Comparison of ENCODE assay signal across 26 mouse cellular contexts in genomic region chr6:141428587-141428986, GRCm38 (mm10).
"Had no signal": no experiment of that assay in that cellular context is flagged by ENCODE, and none has a peak within 500 bp of the region (broad histone marks: within the 10 kb centered on the region; RNA-seq: fewer than 3 reads in every experiment).

No protein-coding gene starts in this region.

- H3K9ac ChIP-seq: heart, embryonic 12.5 days; hindbrain, embryonic 12.5 days; hindbrain, embryonic 14.5 days; intestine, embryonic 15.5 days; limb, embryonic 13.5 days; limb, embryonic 15.5 days; liver, embryonic 12.5 days; liver, embryonic 14.5 days had no signal

- H3K36me3 ChIP-seq: hindbrain, embryonic 10.5 days; hindbrain, embryonic 12.5 days; intestine, embryonic 15.5 days; limb, embryonic 13.5 days; limb, embryonic 15.5 days; liver, embryonic 12.5 days had no signal

- H3K4me1 ChIP-seq: heart, embryonic 10.5 days; hindbrain, embryonic 10.5 days; hindbrain, embryonic 12.5 days; limb, embryonic 13.5 days; limb, embryonic 15.5 days; liver, embryonic 12.5 days had no signal

- H3K4me3 ChIP-seq: gastrocnemius, adult 2 months; heart, embryonic 10.5 days; heart, embryonic 12.5 days; hindbrain, embryonic 10.5 days; hindbrain, embryonic 12.5 days; intestine, embryonic 15.5 days; layer of hippocampus, adult 2 months; limb, embryonic 13.5 days; limb, embryonic 15.5 days; liver, embryonic 12.5 days had no signal

- H3K4me2 ChIP-seq: heart, embryonic 12.5 days; hindbrain, embryonic 12.5 days; hindbrain, embryonic 14.5 days; intestine, embryonic 15.5 days; limb, embryonic 13.5 days; limb, embryonic 15.5 days; liver, embryonic 12.5 days had no signal

- H3K27ac ChIP-seq: gastrocnemius, adult 2 months; heart, embryonic 10.5 days; hindbrain, embryonic 10.5 days; hindbrain, embryonic 12.5 days; hindbrain, embryonic 14.5 days; intestine, embryonic 15.5 days; layer of hippocampus, adult 2 months; limb, embryonic 13.5 days; limb, embryonic 15.5 days; liver, embryonic 12.5 days; liver, embryonic 14.5 days had no signal

- H3K27me3 ChIP-seq: heart, embryonic 12.5 days; hindbrain, embryonic 12.5 days; intestine, embryonic 15.5 days; limb, embryonic 13.5 days; limb, embryonic 15.5 days; liver, embryonic 12.5 days had no signal

- ATAC-seq: hindbrain, embryonic 16.5 days; inflammation-experienced regulatory T-cells, adult 6 months; intestine, embryonic 15.5 days; intestine, postnatal 0 days; liver, embryonic 12.5 days had no signal

- H3K9me3 ChIP-seq: heart, embryonic 10.5 days; hindbrain, embryonic 10.5 days; hindbrain, embryonic 12.5 days; intestine, embryonic 15.5 days; limb, embryonic 13.5 days; limb, embryonic 15.5 days; liver, embryonic 12.5 days had no signal

- DNase-seq: gastrocnemius, adult 2 months; gastrocnemius, postnatal 10 days; gastrocnemius, postnatal 25 days; heart, adult 18-20 months; heart, postnatal 10 days; heart, postnatal 4 days; kidney, adult 18-20 months; kidney, adult 8-10 months; kidney, postnatal 10 days; kidney, postnatal 25 days; kidney, postnatal 4 days; left cerebral cortex, postnatal 4 days had no signal
